Mouse (Mus musculus): ENCODE data around the gene Mettl7a2. TPM values are rescaled to one million over a fixed set of nuclear protein-coding genes. Genes with fewer than 3 reads are reported as not detected.
"Not testable (repeated sequence)": the region's sequence is repeated elsewhere in the genome, so short reads cannot be mapped to it uniquely, and the experiment has no call there.

Gene Mettl7a2
- polyA plus RNA-seq, 1 experiment from 2014 or later = not detected

DNA sequence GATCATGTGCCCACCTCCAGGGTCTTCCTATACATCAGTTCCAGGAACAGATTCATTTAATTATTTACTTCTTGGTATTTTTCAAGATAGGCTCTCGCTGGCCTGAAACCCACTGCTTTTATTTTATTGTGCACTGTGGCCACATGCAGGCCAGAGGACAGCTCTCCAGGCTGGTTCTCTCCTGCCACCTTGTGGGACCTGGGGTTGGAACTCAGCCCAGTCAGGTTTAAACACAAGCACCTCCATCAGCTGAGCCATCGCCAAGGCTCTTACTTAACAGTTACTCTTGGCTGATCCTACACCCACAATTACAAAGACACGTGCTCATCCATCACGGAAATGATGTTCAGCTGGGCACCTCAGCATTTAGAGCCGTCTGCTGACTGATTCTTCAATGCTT is 31.9 kb upstream of the Mettl7a2 start:
- Histone ChIP-seq H3K9ac (no peak overlapping the region), H3K9me3 (no peaks in the 10 kb centered on the region), H3K4me3 (replicated peaks) (no peak overlapping the region), H3K27me3 (replicated peaks) (no peaks in the 10 kb centered on the region), H3K4me1 (replicated peaks) (peaks cover 9% of the 10 kb centered on the region), H3K4me2 (replicated peaks) (no peak overlapping the region), H3K36me3 (no peaks in the 10 kb centered on the region), H3K27ac (no peak overlapping the region)
- WGBS = 54% methylated on average over 5 of the region's 5 CpGs
- ATAC-seq = no peak; the same call in 1 of the 2 replicates

GRCm38 (mm10) chr15:100324021-100324591 is 28.9 kb upstream of the Mettl7a2 start:
- no peaks in the 10 kb centered on the region for H3K36me3 ChIP-seq
- H3K4me3 ChIP-seq (replicated peaks) = no peak overlapping the region
- no peak overlapping the region for H3K27ac ChIP-seq
- H3K9ac ChIP-seq = no peak overlapping the region
- WGBS = 70% methylated on average over 12 of the region's 12 CpGs
- no peaks in the 10 kb centered on the region for H3K9me3 ChIP-seq
- no peak overlapping the region for H3K4me2 ChIP-seq (replicated peaks)
- H3K27me3 ChIP-seq (replicated peaks) = no peaks in the 10 kb centered on the region
- peaks cover 9% of the 10 kb centered on the region for H3K4me1 ChIP-seq (replicated peaks)
- ATAC-seq = no peak

DNA sequence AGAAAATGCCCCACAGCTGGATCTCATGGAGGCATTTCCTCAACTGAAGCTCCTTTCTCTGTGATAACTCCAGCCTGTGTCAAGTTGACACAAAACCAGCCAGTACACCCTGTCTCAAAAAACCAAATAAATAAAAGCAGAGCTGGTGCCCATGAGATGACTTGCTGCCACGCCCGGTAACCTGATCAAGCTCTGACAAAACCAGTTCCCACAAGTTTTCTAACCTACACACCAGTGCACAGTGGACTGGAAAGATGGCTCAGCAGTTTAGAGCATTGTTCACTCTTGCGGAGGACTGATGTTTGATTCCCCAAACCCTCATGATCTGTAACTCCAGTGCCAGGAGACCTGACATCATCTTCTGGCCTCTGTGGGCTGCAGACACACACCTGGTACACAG is 27.8 kb upstream of the Mettl7a2 start:
- WGBS = 87% methylated on average over 3 of the region's 3 CpGs
- H3K9ac ChIP-seq = no peak overlapping the region

GRCm38 (mm10) chr15:100328089-100328488 is 24.9 kb upstream of the Mettl7a2 start:
- not testable (repeated sequence) for H3K4me2 ChIP-seq (replicated peaks); H3K4me1 ChIP-seq (replicated peaks); H3K9ac ChIP-seq; ATAC-seq; H3K9me3 ChIP-seq; H3K27ac ChIP-seq; H3K4me3 ChIP-seq (replicated peaks); H3K27me3 ChIP-seq (replicated peaks); H3K36me3 ChIP-seq
- 78% methylated on average over 4 of the region's 4 CpGs for WGBS

More for the DNA sequence above, 27.8 kb upstream of the Mettl7a2 start:
- Histone ChIP-seq H3K4me1 (replicated peaks) (peaks cover 8% of the 10 kb centered on the region), H3K9me3 (no peaks in the 10 kb centered on the region), H3K4me2 (replicated peaks) (no peak overlapping the region), H3K27ac (no peak overlapping the region), H3K4me3 (replicated peaks) (no peak overlapping the region), H3K36me3 (no peaks in the 10 kb centered on the region), H3K27me3 (replicated peaks) (no peaks in the 10 kb centered on the region)
- ATAC-seq = no peak

DNA sequence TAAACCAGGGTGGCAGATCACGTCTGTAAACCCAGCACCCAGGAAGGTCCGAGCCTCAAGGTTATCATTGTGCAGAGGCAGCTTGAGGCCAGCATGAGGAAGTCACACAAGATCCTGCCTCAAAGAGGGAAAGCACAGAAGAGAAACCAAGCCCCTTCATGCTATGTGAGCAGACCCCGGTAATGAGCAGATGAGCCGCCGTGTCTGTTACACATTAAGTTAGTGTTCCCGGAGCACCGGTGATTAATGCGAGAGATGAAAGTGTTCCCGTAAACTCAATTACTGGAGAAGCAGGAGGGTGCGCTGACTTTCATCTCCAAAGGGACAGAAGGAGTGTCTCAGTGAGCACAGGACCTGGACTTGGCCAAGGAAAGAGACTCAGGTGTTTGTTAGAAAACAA is 23.7 kb upstream of the Mettl7a2 start:
- not testable (repeated sequence) for H3K27me3 ChIP-seq (replicated peaks); H3K27ac ChIP-seq; H3K9ac ChIP-seq; H3K4me3 ChIP-seq (replicated peaks); H3K9me3 ChIP-seq; ATAC-seq; H3K4me2 ChIP-seq (replicated peaks); H3K4me1 ChIP-seq (replicated peaks); H3K36me3 ChIP-seq
- WGBS = 54% methylated on average over 10 of the region's 10 CpGs

- ATAC-seq = no peak
- H3K27me3 ChIP-seq (replicated peaks) = no peaks in the 10 kb centered on the region
- no peak overlapping the region for H3K4me3 ChIP-seq (replicated peaks)
- no peaks in the 10 kb centered on the region for H3K36me3 ChIP-seq
- H3K4me1 ChIP-seq (replicated peaks) = no peaks in the 10 kb centered on the region
- H3K4me2 ChIP-seq (replicated peaks) = no peak overlapping the region
- H3K9ac ChIP-seq = no peak overlapping the region
- H3K27ac ChIP-seq = no peak overlapping the region
- 76% methylated on average over 7 of the region's 7 CpGs for WGBS
- no peaks in the 10 kb centered on the region for H3K9me3 ChIP-seq
Observed at GRCm38 (mm10) chr15:100330739-100331138, 22.3 kb upstream of the Mettl7a2 start.

GRCm38 (mm10) chr15:100332077-100332961 is 20.7 kb upstream of the Mettl7a2 start:
- H3K27ac ChIP-seq; H3K4me1 ChIP-seq (replicated peaks); H3K9ac ChIP-seq; H3K9me3 ChIP-seq; H3K36me3 ChIP-seq; H3K4me2 ChIP-seq (replicated peaks); H3K4me3 ChIP-seq (replicated peaks); H3K27me3 ChIP-seq (replicated peaks): not testable (repeated sequence)
- ATAC-seq = peak; percentile 34; the same call in 1 of the 2 replicates
- WGBS = 52% methylated on average over 3 of the region's 10 CpGs

GRCm38 (mm10) chr15:100334629-100335028 is 18.4 kb upstream of the Mettl7a2 start, which contains the start of gene Mettl7a3:
Gene Mettl7a3 (plus strand): TSS chr15:100334929.
- Histone ChIP-seq H3K4me1 (replicated peaks) (no peaks in the 10 kb centered on the region), H3K9ac (no peak within 1 kb of the TSS), H3K4me3 (replicated peaks) (no peak within 1 kb of the TSS), H3K36me3 (no peaks in the 10 kb centered on the region), H3K4me2 (replicated peaks) (no peak within 1 kb of the TSS), H3K27ac (no peak within 1 kb of the TSS), H3K9me3 (no peaks in the 10 kb centered on the region), H3K27me3 (replicated peaks) (no peaks in the 10 kb centered on the region)
- no peak for ATAC-seq
- WGBS = 69% methylated on average over 10 of the region's 10 CpGs

DNA sequence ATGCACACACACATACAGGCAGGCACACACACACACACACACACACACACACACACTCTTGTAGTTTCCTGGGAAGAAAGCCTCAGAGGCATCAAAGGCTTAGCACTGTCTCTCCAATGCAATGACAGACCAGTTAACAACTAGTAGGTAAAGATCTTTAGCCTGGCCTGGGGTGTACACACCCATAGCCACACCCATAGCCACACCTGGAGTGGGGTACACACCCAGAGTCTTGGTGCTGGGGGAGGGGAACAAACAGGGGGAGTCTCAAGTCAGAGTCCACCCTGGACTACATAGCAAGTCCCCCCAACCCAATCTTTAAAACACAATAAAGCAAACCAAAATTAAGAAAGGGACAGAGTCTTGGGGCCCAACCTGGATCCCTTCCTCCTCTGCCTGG is 15.7 kb upstream of the Mettl7a2 start:
- not testable (repeated sequence) for H3K9ac ChIP-seq; H3K4me1 ChIP-seq (replicated peaks); H3K4me3 ChIP-seq (replicated peaks); H3K27me3 ChIP-seq (replicated peaks); H3K27ac ChIP-seq; H3K36me3 ChIP-seq; H3K9me3 ChIP-seq; H3K4me2 ChIP-seq (replicated peaks)
- ATAC-seq = peak; percentile 71

GRCm38 (mm10) chr15:100337847-100338246 is 15.2 kb upstream of the Mettl7a2 start:
- H3K9me3 ChIP-seq; H3K4me1 ChIP-seq (replicated peaks); H3K27me3 ChIP-seq (replicated peaks); H3K27ac ChIP-seq; H3K4me3 ChIP-seq (replicated peaks); H3K4me2 ChIP-seq (replicated peaks); H3K9ac ChIP-seq; H3K36me3 ChIP-seq: not testable (repeated sequence)
- WGBS = 21% methylated on average over 10 of the region's 10 CpGs
- peak; percentile 69 for ATAC-seq

GRCm38 (mm10) chr15:100341314-100341980 is 11.6 kb upstream of the Mettl7a2 start:
- not testable (repeated sequence) for ATAC-seq, H3K9ac ChIP-seq

GRCm38 (mm10) chr15:100345484-100345883 is 7.5 kb upstream of the Mettl7a2 start:
- Histone ChIP-seq H3K9ac (no peak overlapping the region), H3K36me3 (no peaks in the 10 kb centered on the region), H3K27me3 (replicated peaks) (no peaks in the 10 kb centered on the region), H3K9me3 (no peaks in the 10 kb centered on the region), H3K4me2 (replicated peaks) (no peak overlapping the region), H3K4me3 (replicated peaks) (no peak overlapping the region), H3K27ac (no peak overlapping the region), H3K4me1 (replicated peaks) (no peaks in the 10 kb centered on the region)
- no peak for ATAC-seq

More at GRCm38 (mm10) chr15:100341314-100341980, 11.6 kb upstream of the Mettl7a2 start:
- not testable (repeated sequence) for H3K4me1 ChIP-seq (replicated peaks); H3K27ac ChIP-seq; H3K4me2 ChIP-seq (replicated peaks); H3K9me3 ChIP-seq; H3K36me3 ChIP-seq; H3K27me3 ChIP-seq (replicated peaks); H3K4me3 ChIP-seq (replicated peaks)
- WGBS = 34% methylated on average over 4 of the region's 5 CpGs
